Mouse (Mus musculus): ENCODE results near the gene Trappc1. TPM values are rescaled to one million over a fixed set of nuclear protein-coding genes. Genes with fewer than 3 reads are reported as not detected.
"Not testable (repeated sequence)": the region's sequence is repeated elsewhere in the genome, so short reads cannot be mapped to it uniquely, and the experiment has no call there.

The Trappc1 gene
- polyA plus RNA-seq, 1 experiment from 2014 or later: 185 TPM

DNA sequence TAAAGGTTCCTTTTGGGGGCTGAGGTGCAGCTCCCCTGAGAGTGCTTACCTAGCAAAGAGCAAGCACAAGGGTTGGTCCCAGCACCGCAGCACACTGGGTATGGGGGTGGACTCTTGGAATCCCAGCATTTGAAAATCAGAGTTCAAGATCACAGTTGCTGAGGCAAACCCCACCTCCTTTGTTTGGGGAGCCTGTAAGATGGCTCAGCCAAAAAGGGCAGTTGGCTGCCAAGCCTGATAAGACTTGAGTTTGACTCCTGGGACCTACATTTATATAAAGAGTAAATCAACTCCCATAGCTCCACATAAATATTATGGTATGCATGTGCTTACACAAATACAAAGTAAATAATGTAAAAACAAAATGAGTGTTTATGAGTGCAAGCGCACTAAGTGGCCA is 17.7 kb upstream of the Trappc1 start:
- H3K4me3 ChIP-seq (ENCODE audit: low read length): no peak overlapping the region
- no peak overlapping the region for H3K4me2 ChIP-seq (ENCODE audit: low read length)
- no peaks in the 10 kb centered on the region; the same call in 1 of the 2 replicates for H3K4me1 ChIP-seq (ENCODE audit: control insufficient read depth, insufficient read depth, low read depth, low read length)
- H3K36me3 ChIP-seq (ENCODE audit: control insufficient read depth, insufficient read depth, low read length): peaks cover 27% of the 10 kb centered on the region
- no peak overlapping the region for H3K9ac ChIP-seq (ENCODE audit: low read depth, low read length)
- 98% methylated on average over 2 of the region's 2 CpGs for WGBS
- H3K9me3 ChIP-seq (ENCODE audit: control insufficient read depth, low read length): no peaks in the 10 kb centered on the region
- H3K27me3 ChIP-seq (replicated peaks; ENCODE audit: control insufficient read depth, insufficient read depth, low read length): no peaks in the 10 kb centered on the region
- H3K27ac ChIP-seq (ENCODE audit: low read depth, low read length): no peak overlapping the region
- no peak for ATAC-seq

DNA sequence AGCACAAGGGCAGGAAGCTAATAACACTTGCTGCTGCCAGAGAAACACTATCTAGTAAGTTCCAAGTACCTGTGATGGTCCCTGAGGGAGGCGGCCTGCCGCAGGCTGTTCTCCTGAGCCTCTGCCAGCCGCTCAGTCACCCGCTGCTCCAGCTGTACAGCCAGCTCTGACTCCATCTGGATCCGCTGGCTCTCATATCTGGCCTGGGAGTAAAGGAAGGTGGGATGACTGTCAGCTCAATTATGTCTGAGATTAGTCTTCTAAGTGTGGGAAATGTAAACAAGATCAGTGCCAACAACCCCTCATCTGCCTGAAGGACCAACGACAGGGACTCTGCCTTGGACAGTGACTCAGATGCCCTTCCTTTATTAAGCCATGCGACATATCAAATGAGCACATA is 12.5 kb upstream of the Trappc1 start:
- ATAC-seq: no peak
- Histone ChIP-seq H3K4me1 (ENCODE audit: control insufficient read depth, insufficient read depth, low read depth, low read length) (peaks cover 3% of the 10 kb centered on the region; the same call in 1 of the 2 replicates), H3K9me3 (ENCODE audit: control insufficient read depth, low read length) (no peaks in the 10 kb centered on the region), H3K4me3 (ENCODE audit: low read length) (no peak overlapping the region), H3K36me3 (ENCODE audit: control insufficient read depth, insufficient read depth, low read length) (peaks cover 18% of the 10 kb centered on the region), H3K9ac (ENCODE audit: low read depth, low read length) (no peak overlapping the region), H3K27ac (ENCODE audit: low read depth, low read length) (peak overlapping the region; percentile 5; the same call in 1 of the 2 replicates), H3K27me3 (replicated peaks; ENCODE audit: control insufficient read depth, insufficient read depth, low read length) (no peaks in the 10 kb centered on the region), H3K4me2 (ENCODE audit: low read length) (no peak overlapping the region)
- 65% methylated on average over 7 of the region's 7 CpGs for WGBS

GRCm38 (mm10) chr11:69316361-69316760 is 7.4 kb upstream of the Trappc1 start:
- Histone ChIP-seq H3K4me1 (ENCODE audit: control insufficient read depth, insufficient read depth, low read depth, low read length) (peaks cover 5% of the 10 kb centered on the region), H3K27me3 (replicated peaks; ENCODE audit: control insufficient read depth, insufficient read depth, low read length) (no peaks in the 10 kb centered on the region), H3K27ac (ENCODE audit: low read depth, low read length) (no peak overlapping the region), H3K9me3 (ENCODE audit: control insufficient read depth, low read length) (no peaks in the 10 kb centered on the region), H3K4me2 (ENCODE audit: low read length) (no peak overlapping the region), H3K36me3 (ENCODE audit: control insufficient read depth, insufficient read depth, low read length) (peaks cover 5% of the 10 kb centered on the region; the same call in 1 of the 2 replicates), H3K9ac (ENCODE audit: low read depth, low read length) (no peak overlapping the region), H3K4me3 (ENCODE audit: low read length) (no peak overlapping the region)
- WGBS: 98% methylated on average over 6 of the region's 6 CpGs
- ATAC-seq: no peak

DNA sequence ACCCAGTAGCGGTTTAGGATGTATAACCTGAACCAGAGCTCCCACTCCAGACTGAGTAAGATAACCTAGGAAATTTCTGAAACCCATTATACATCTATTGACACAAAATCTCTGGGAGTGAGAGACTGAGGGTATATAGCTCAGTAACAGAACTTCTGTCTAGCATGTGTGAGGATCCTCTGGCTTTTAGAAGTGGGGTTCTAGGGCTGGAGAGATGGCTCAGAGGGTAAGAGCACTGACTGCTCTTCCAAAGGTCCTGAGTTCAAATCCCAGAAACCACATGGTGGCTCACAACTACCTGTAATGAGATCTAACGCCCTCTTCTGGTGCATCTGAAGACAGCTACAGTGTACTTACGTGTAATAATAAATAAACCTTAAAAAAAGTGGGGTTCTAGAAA is 5.8 kb upstream of the Trappc1 start:
- H3K9me3 ChIP-seq (ENCODE audit: control insufficient read depth, low read length); H3K36me3 ChIP-seq (ENCODE audit: control insufficient read depth, insufficient read depth, low read length): not testable (repeated sequence)

GRCm38 (mm10) chr11:69321580-69321979 is 2.2 kb upstream of the Trappc1 start:
- H3K4me1 ChIP-seq (ENCODE audit: control insufficient read depth, insufficient read depth, low read depth, low read length): peaks cover 31% of the 10 kb centered on the region
- H3K27me3 ChIP-seq (replicated peaks; ENCODE audit: control insufficient read depth, insufficient read depth, low read length): no peaks in the 10 kb centered on the region
- no peaks in the 10 kb centered on the region for H3K9me3 ChIP-seq (ENCODE audit: control insufficient read depth, low read length)
- H3K9ac ChIP-seq (ENCODE audit: low read depth, low read length): no peak overlapping the region
- peaks cover 5% of the 10 kb centered on the region; the same call in 1 of the 2 replicates for H3K36me3 ChIP-seq (ENCODE audit: control insufficient read depth, insufficient read depth, low read length)
- H3K4me3 ChIP-seq (ENCODE audit: low read length): no peak overlapping the region
- 88% methylated on average over 6 of the region's 6 CpGs for WGBS
- ATAC-seq: no peak
- H3K4me2 ChIP-seq (ENCODE audit: low read length): peak overlapping the region; percentile 75; the same call in 1 of the 2 replicates
- no peak overlapping the region for H3K27ac ChIP-seq (ENCODE audit: low read depth, low read length)

More for the DNA sequence above, 5.8 kb upstream of the Trappc1 start:
- H3K4me1 ChIP-seq (ENCODE audit: control insufficient read depth, insufficient read depth, low read depth, low read length): peaks cover 18% of the 10 kb centered on the region
- not testable (repeated sequence) for ATAC-seq; H3K27ac ChIP-seq (ENCODE audit: low read depth, low read length); H3K4me3 ChIP-seq (ENCODE audit: low read length); H3K9ac ChIP-seq (ENCODE audit: low read depth, low read length); H3K27me3 ChIP-seq (replicated peaks; ENCODE audit: control insufficient read depth, insufficient read depth, low read length); H3K4me2 ChIP-seq (ENCODE audit: low read length)
- 88% methylated on average over 3 of the region's 3 CpGs for WGBS

DNA sequence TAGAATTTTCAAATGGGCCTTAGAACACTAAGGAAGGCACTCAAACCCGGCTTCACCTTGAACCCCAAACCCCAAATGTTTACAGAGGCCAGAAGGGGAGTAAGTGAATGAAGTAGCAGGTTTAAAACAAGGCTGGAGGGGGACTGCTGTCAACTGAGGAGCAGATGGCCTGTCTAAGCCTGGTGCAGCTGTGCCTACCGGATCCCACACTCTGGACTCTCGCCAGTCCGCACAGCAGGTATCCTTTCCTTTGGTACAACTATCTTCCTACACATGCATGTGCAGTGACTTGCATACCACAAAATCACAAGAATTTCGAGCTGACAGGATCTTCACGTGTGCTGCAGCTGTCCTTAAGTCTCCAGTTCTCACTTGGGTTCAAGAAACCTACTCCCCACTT is 1.8 kb upstream of the Trappc1 start:
- 47% methylated on average over 6 of the region's 6 CpGs for WGBS
- ATAC-seq: no peak
- no peaks in the 10 kb centered on the region for H3K9me3 ChIP-seq (ENCODE audit: control insufficient read depth, low read length)
- peaks cover 5% of the 10 kb centered on the region; the same call in 1 of the 2 replicates for H3K36me3 ChIP-seq (ENCODE audit: control insufficient read depth, insufficient read depth, low read length)
- H3K4me3 ChIP-seq (ENCODE audit: low read length): no peak overlapping the region
- H3K4me2 ChIP-seq (ENCODE audit: low read length): peak overlapping the region; percentile 75
- H3K9ac ChIP-seq (ENCODE audit: low read depth, low read length): no peak overlapping the region
- H3K4me1 ChIP-seq (ENCODE audit: control insufficient read depth, insufficient read depth, low read depth, low read length): peaks cover 36% of the 10 kb centered on the region
- no peak overlapping the region for H3K27ac ChIP-seq (ENCODE audit: low read depth, low read length)
- no peaks in the 10 kb centered on the region for H3K27me3 ChIP-seq (replicated peaks; ENCODE audit: control insufficient read depth, insufficient read depth, low read length)

DNA sequence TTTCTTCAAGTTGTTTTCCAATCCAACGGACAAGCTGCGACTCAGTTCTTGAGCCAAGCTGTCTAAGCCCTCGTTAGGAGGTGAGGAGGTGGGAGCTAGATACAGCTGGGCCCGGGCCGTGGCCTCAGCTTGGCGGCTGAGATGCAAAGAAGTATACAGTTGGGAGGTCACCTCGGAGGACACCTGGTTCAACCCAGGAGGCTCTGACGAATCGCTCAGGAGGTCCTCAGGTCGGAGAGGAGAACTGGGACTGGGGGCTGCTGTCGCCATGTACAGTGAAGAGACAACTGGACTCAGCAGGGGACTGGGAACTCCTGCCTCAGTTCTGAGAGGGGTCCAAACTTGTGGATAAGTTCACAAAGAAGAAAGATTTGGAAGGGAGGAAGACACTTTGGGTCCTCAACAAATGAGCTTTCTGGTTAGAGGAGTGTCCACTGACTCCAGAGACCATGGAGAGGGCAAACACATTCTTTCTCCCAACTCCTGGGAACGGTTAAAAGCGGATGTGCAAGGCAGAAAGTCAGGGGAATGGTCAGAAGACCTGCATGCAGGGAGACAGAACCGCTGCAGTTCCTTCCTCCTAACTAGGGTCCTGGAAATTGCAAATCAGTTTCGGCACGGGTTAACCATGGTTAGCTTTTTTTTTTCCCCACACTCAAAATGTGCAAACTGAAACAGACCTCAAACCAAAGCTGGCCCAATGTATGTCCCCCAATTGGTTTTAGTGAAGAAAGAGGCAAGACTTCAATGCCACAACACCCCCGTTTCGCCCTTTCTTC is 898 bp upstream of the Trappc1 start:
- no peak for ATAC-seq
- H3K4me3 ChIP-seq (ENCODE audit: low read length): peak overlapping the region; percentile 63
- H3K9me3 ChIP-seq (ENCODE audit: control insufficient read depth, low read length): no peaks in the 10 kb centered on the region
- 0 out of 2 replicates have a peak, but pooled peaks cover 2% of the 10 kb centered on the region for H3K36me3 ChIP-seq (ENCODE audit: control insufficient read depth, insufficient read depth, low read length)
- 17% methylated on average over 18 of the region's 18 CpGs for WGBS
- H3K9ac ChIP-seq (ENCODE audit: low read depth, low read length): peak overlapping the region; percentile 81
- H3K4me2 ChIP-seq (ENCODE audit: low read length): peak overlapping the region; percentile 75
- peak overlapping the region; percentile 89 for H3K27ac ChIP-seq (ENCODE audit: low read depth, low read length)
- H3K27me3 ChIP-seq (replicated peaks; ENCODE audit: control insufficient read depth, insufficient read depth, low read length): no peaks in the 10 kb centered on the region
- peaks cover 37% of the 10 kb centered on the region for H3K4me1 ChIP-seq (ENCODE audit: control insufficient read depth, insufficient read depth, low read depth, low read length)

DNA sequence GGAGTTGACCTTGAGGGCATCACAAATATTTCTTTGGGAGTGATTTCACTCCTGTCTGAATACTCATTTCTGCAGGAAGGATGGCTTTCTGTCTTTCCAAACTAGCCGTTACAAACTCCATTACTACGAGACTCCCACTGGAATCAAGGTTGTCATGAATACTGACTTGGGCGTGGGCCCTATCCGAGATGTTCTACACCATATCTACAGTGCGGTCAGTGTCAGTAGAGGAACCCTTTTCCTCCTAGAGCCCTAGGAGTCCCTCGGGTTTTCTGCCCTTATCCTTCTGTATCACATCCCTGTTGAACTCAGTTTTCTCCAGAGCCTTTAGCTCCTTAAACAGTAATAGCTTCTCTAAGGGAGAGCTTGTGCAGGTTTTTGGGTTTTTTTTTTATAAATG is 969 bp downstream of the Trappc1 start:
- H3K4me1 ChIP-seq (ENCODE audit: control insufficient read depth, insufficient read depth, low read depth, low read length): peaks cover 37% of the 10 kb centered on the region
- H3K4me3 ChIP-seq (ENCODE audit: low read length): peak overlapping the region; percentile 63
- no peak for ATAC-seq
- H3K9ac ChIP-seq (ENCODE audit: low read depth, low read length): peak overlapping the region; percentile 69; the same call in 1 of the 2 replicates
- H3K27ac ChIP-seq (ENCODE audit: low read depth, low read length): no peak overlapping the region
- WGBS: 82% methylated on average over 6 of the region's 6 CpGs
- no peaks in the 10 kb centered on the region for H3K9me3 ChIP-seq (ENCODE audit: control insufficient read depth, low read length)
- H3K4me2 ChIP-seq (ENCODE audit: low read length): peak overlapping the region; percentile 94
- H3K27me3 ChIP-seq (replicated peaks; ENCODE audit: control insufficient read depth, insufficient read depth, low read length): no peaks in the 10 kb centered on the region
- H3K36me3 ChIP-seq (ENCODE audit: control insufficient read depth, insufficient read depth, low read length): no peaks in the 10 kb centered on the region

DNA sequence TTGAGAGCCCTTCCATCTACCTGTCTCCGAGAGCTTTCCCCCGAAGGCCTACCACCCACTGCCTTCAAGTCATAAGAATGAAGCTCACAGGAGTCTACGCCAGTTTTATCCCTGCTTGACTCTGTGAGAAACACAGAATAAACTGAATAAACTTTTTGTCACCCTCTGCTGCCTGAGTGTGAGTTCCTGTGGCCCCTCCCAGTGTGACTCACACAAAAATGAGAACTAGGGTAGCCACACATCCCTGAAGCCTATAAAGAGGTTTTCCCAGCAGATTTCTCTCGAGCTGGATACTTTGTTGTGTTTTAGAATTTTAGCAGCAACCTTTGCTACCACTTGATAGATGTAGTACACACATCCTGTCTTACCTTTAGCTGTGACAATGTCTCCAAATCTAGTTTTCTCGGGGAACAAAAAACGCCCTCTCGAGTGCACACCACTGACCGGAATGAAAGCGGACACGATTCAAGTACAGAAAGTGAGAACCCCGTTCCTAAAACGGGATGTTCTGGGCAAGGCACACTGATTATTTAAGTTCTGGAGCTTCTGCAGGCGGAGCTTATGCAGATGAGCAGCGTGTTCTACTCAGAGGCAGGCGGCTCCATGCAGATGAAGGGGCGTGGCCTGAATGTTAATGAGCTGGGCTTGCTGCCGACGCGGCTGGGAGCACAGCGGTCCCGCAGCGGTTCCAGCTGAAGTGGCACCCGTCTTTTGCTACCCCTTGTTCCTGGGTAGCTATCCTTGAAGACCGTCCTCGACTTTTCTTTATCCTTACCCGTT is 2.0 kb downstream of the Trappc1 start, which contains the start of gene Kcnab3:
Gene Kcnab3 (plus strand): TSS at position 631 of the 780 bp plus-strand sequence.
- H3K4me3 ChIP-seq (ENCODE audit: low read length): peak within 1 kb of the TSS; percentile 50
- H3K9ac ChIP-seq (ENCODE audit: low read depth, low read length): peak within 1 kb of the TSS; percentile 76
- no peaks in the 10 kb centered on the region for H3K9me3 ChIP-seq (ENCODE audit: control insufficient read depth, low read length)
- ATAC-seq: peak; percentile 57
- H3K27me3 ChIP-seq (replicated peaks; ENCODE audit: control insufficient read depth, insufficient read depth, low read length): no peaks in the 10 kb centered on the region
- 0 out of 2 replicates have a peak within 1 kb of the TSS, but pooled peaks have one; percentile 36 for H3K27ac ChIP-seq (ENCODE audit: low read depth, low read length)
- peak within 1 kb of the TSS; percentile 95 for H3K4me2 ChIP-seq (ENCODE audit: low read length)
- H3K36me3 ChIP-seq (ENCODE audit: control insufficient read depth, insufficient read depth, low read length): no peaks in the 10 kb centered on the region
- peaks cover 37% of the 10 kb centered on the region for H3K4me1 ChIP-seq (ENCODE audit: control insufficient read depth, insufficient read depth, low read depth, low read length)
- 11% methylated on average over 26 of the region's 26 CpGs for WGBS
